Mouse (Mus musculus): Measurements from ENCODE around the gene Gm9964. TPM values are rescaled to one million over a fixed set of nuclear protein-coding genes. Genes with fewer than 3 reads are reported as not detected.
"Not testable (repeated sequence)": the region's sequence is repeated elsewhere in the genome, so short reads cannot be mapped to it uniquely, and the experiment has no call there.

Gene Gm9964
- polyA plus RNA-seq, 1 experiment: not detected

- no peak for DNase-seq (ENCODE audit: low read depth)
- no peak for TF ChIP-seq POLR2A (IDR thresholded peaks at IDR 0.05; ENCODE audit: borderline replicate concordance, extremely low read depth, insufficient read depth, insufficient read length, poor library complexity, severe bottlenecking)
Measured at GRCm38 (mm10) chr11:79323985-79324685, 27.4 kb upstream of the Gm9964 start.

GRCm38 (mm10) chr11:79319807-79320206 is 23.1 kb upstream of the Gm9964 start:
- DNase-seq (ENCODE audit: low read depth): no peak
- TF ChIP-seq CTCF (IDR thresholded peaks at IDR 0.05; ENCODE audit: borderline replicate concordance, extremely low read depth, insufficient read depth, insufficient read length) (no peak), POLR2A (IDR thresholded peaks at IDR 0.05; ENCODE audit: borderline replicate concordance, extremely low read depth, insufficient read depth, insufficient read length, poor library complexity, severe bottlenecking) (no peak)

- no peak for TF ChIP-seq CTCF (IDR thresholded peaks at IDR 0.05; ENCODE audit: borderline replicate concordance, extremely low read depth, insufficient read depth, insufficient read length)
- no peak for TF ChIP-seq POLR2A (IDR thresholded peaks at IDR 0.05; ENCODE audit: borderline replicate concordance, extremely low read depth, insufficient read depth, insufficient read length, poor library complexity, severe bottlenecking)
Measured at GRCm38 (mm10) chr11:79316807-79317345, 20.2 kb upstream of the Gm9964 start.

GRCm38 (mm10) chr11:79310467-79310866 is 13.8 kb upstream of the Gm9964 start:
- TF ChIP-seq CTCF (IDR thresholded peaks at IDR 0.05; ENCODE audit: borderline replicate concordance, extremely low read depth, insufficient read depth, insufficient read length) (no peak), POLR2A (IDR thresholded peaks at IDR 0.05; ENCODE audit: borderline replicate concordance, extremely low read depth, insufficient read depth, insufficient read length, poor library complexity, severe bottlenecking) (no peak)
- no peak for DNase-seq (ENCODE audit: low read depth)

More at GRCm38 (mm10) chr11:79316807-79317345, 20.2 kb upstream of the Gm9964 start:
- DNase-seq (ENCODE audit: low read depth): peak; percentile 78

GRCm38 (mm10) chr11:79307560-79308200 is 11.0 kb upstream of the Gm9964 start:
- DNase-seq (ENCODE audit: low read depth): peak; percentile 36
- TF ChIP-seq CTCF (IDR thresholded peaks at IDR 0.05; ENCODE audit: borderline replicate concordance, extremely low read depth, insufficient read depth, insufficient read length) (no peak), POLR2A (IDR thresholded peaks at IDR 0.05; ENCODE audit: borderline replicate concordance, extremely low read depth, insufficient read depth, insufficient read length, poor library complexity, severe bottlenecking) (no peak)

GRCm38 (mm10) chr11:79306996-79307395 is 10.3 kb upstream of the Gm9964 start:
- TF ChIP-seq POLR2A (IDR thresholded peaks at IDR 0.05; ENCODE audit: borderline replicate concordance, extremely low read depth, insufficient read depth, insufficient read length, poor library complexity, severe bottlenecking) (no peak), CTCF (IDR thresholded peaks at IDR 0.05; ENCODE audit: borderline replicate concordance, extremely low read depth, insufficient read depth, insufficient read length) (no peak)
- DNase-seq (ENCODE audit: low read depth): peak; percentile 74

GRCm38 (mm10) chr11:79306510-79306909 is 9.8 kb upstream of the Gm9964 start:
- TF ChIP-seq POLR2A (IDR thresholded peaks at IDR 0.05; ENCODE audit: borderline replicate concordance, extremely low read depth, insufficient read depth, insufficient read length, poor library complexity, severe bottlenecking) (no peak), CTCF (IDR thresholded peaks at IDR 0.05; ENCODE audit: borderline replicate concordance, extremely low read depth, insufficient read depth, insufficient read length) (no peak)
- DNase-seq (ENCODE audit: low read depth): peak; percentile 38

GRCm38 (mm10) chr11:79305697-79306340 is 9.1 kb upstream of the Gm9964 start:
- no peak for DNase-seq (ENCODE audit: low read depth)
- TF ChIP-seq CTCF (IDR thresholded peaks at IDR 0.05; ENCODE audit: borderline replicate concordance, extremely low read depth, insufficient read depth, insufficient read length): no peak
- no peak for TF ChIP-seq POLR2A (IDR thresholded peaks at IDR 0.05; ENCODE audit: borderline replicate concordance, extremely low read depth, insufficient read depth, insufficient read length, poor library complexity, severe bottlenecking)

- DNase-seq (ENCODE audit: low read depth): not testable (repeated sequence)
Measured at GRCm38 (mm10) chr11:79304245-79304644, 7.5 kb upstream of the Gm9964 start.

- no peak for DNase-seq (ENCODE audit: low read depth)
- TF ChIP-seq CTCF (IDR thresholded peaks at IDR 0.05; ENCODE audit: borderline replicate concordance, extremely low read depth, insufficient read depth, insufficient read length) (no peak), POLR2A (IDR thresholded peaks at IDR 0.05; ENCODE audit: borderline replicate concordance, extremely low read depth, insufficient read depth, insufficient read length, poor library complexity, severe bottlenecking) (no peak)
Measured at GRCm38 (mm10) chr11:79303109-79303508, 6.4 kb upstream of the Gm9964 start.

- DNase-seq (ENCODE audit: low read depth): no peak
- TF ChIP-seq CTCF (IDR thresholded peaks at IDR 0.05; ENCODE audit: borderline replicate concordance, extremely low read depth, insufficient read depth, insufficient read length): no peak
- no peak for TF ChIP-seq POLR2A (IDR thresholded peaks at IDR 0.05; ENCODE audit: borderline replicate concordance, extremely low read depth, insufficient read depth, insufficient read length, poor library complexity, severe bottlenecking)
Measured at GRCm38 (mm10) chr11:79299719-79300431, 3.2 kb upstream of the Gm9964 start.

All from brain, embryonic 14.5 days (tissue).